Mouse (Mus musculus): ENCODE results near the gene Crispld2. TPM values are rescaled to one million over a fixed set of nuclear protein-coding genes. Genes with fewer than 3 reads are reported as not detected.

Gene Crispld2
- polyA plus RNA-seq, 2 experiments: 3.9 to 7.5 TPM

DNA sequence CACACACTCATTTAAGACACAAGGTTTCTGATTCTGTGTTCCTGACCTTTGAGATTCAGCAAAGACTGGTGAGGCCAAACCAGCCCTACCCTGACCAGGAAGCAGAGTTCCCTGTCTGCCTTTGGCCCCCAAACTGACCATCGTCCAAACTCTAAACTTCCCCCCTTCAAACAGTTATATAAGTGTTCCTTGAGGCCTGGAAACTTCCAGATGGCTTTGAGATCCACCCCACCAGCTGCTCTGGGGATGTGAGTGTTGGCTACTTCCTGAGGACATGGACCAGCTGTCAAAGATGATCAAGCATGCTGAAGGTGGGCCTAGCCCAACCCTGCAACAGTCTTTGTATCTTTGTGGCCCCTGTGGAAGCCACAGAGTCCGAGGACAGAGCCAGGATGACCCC is 64.8 kb downstream of the Crispld2 start:
- DNase-seq (ENCODE audit: low spot score): no peak
- H3K4me3 ChIP-seq (replicated peaks; ENCODE audit: low read length): no peak overlapping the region
- H3K9ac ChIP-seq (ENCODE audit: low read depth, low read length, severe bottlenecking): no peak overlapping the region
- no peak for TF ChIP-seq POLR2A (IDR thresholded peaks at IDR 0.05; ENCODE audit: borderline replicate concordance, extremely low read depth, insufficient read depth, insufficient read length)
- peaks cover 8% of the 10 kb centered on the region; the same call in 1 of the 2 replicates for H3K4me1 ChIP-seq (ENCODE audit: control insufficient read depth, insufficient read depth, low read length)
- no peak for ATAC-seq (ENCODE audit: low FRiP score, low read depth)
- H3K27ac ChIP-seq (replicated peaks; ENCODE audit: low read depth, low read length): no peak overlapping the region
- WGBS: 66% methylated on average over 2 of the region's 2 CpGs
- no peak overlapping the region for H3K4me2 ChIP-seq (replicated peaks; ENCODE audit: low read depth, low read length, severe bottlenecking)
- H3K9me3 ChIP-seq (ENCODE audit: control insufficient read depth, low read length): no peaks in the 10 kb centered on the region
- no peaks in the 10 kb centered on the region for H3K36me3 ChIP-seq (ENCODE audit: control insufficient read depth, insufficient read depth, low read length)
- H3K27me3 ChIP-seq (ENCODE audit: control insufficient read depth, insufficient read depth, low read length): no peaks in the 10 kb centered on the region

- H3K9me3 ChIP-seq (ENCODE audit: control insufficient read depth, low read length): no peaks in the 10 kb centered on the region
- WGBS: 86% methylated on average over 14 of the region's 14 CpGs
- H3K27ac ChIP-seq (replicated peaks; ENCODE audit: low read depth, low read length): no peak overlapping the region
- H3K9ac ChIP-seq (ENCODE audit: low read depth, low read length, severe bottlenecking): no peak overlapping the region
- ATAC-seq (ENCODE audit: low FRiP score, low read depth) (no peak), DNase-seq (ENCODE audit: low spot score) (no peak)
- no peaks in the 10 kb centered on the region for H3K36me3 ChIP-seq (ENCODE audit: control insufficient read depth, insufficient read depth, low read length)
- no peaks in the 10 kb centered on the region for H3K27me3 ChIP-seq (ENCODE audit: control insufficient read depth, insufficient read depth, low read length)
- no peak for TF ChIP-seq POLR2A (IDR thresholded peaks at IDR 0.05; ENCODE audit: borderline replicate concordance, extremely low read depth, insufficient read depth, insufficient read length)
- H3K4me3 ChIP-seq (replicated peaks; ENCODE audit: low read length): no peak overlapping the region
- H3K4me2 ChIP-seq (replicated peaks; ENCODE audit: low read depth, low read length, severe bottlenecking): no peak overlapping the region
- no peaks in the 10 kb centered on the region for H3K4me1 ChIP-seq (ENCODE audit: control insufficient read depth, insufficient read depth, low read length)
Observed at GRCm38 (mm10) chr8:120062742-120063141, 70.5 kb downstream of the Crispld2 start.

- no peak overlapping the region for H3K27ac ChIP-seq (replicated peaks; ENCODE audit: low read depth, low read length)
- DNase-seq (ENCODE audit: low spot score): no peak
Observed at GRCm38 (mm10) chr8:120063326-120063725, 71.1 kb downstream of the Crispld2 start.

GRCm38 (mm10) chr8:120065611-120066010 is 73.4 kb downstream of the Crispld2 start:
- Histone ChIP-seq H3K27ac (replicated peaks; ENCODE audit: low read depth, low read length) (no peak overlapping the region), H3K4me2 (replicated peaks; ENCODE audit: low read depth, low read length, severe bottlenecking) (no peak overlapping the region), H3K9ac (ENCODE audit: low read depth, low read length, severe bottlenecking) (no peak overlapping the region), H3K4me1 (ENCODE audit: control insufficient read depth, insufficient read depth, low read length) (peaks cover 8% of the 10 kb centered on the region), H3K9me3 (ENCODE audit: control insufficient read depth, low read length) (no peaks in the 10 kb centered on the region), H3K36me3 (ENCODE audit: control insufficient read depth, insufficient read depth, low read length) (no peaks in the 10 kb centered on the region), H3K27me3 (ENCODE audit: control insufficient read depth, insufficient read depth, low read length) (no peaks in the 10 kb centered on the region), H3K4me3 (replicated peaks; ENCODE audit: low read length) (no peak overlapping the region)
- no peak for DNase-seq (ENCODE audit: low spot score)
- ATAC-seq (ENCODE audit: low FRiP score, low read depth): no peak
- TF ChIP-seq POLR2A (IDR thresholded peaks at IDR 0.05; ENCODE audit: borderline replicate concordance, extremely low read depth, insufficient read depth, insufficient read length): no peak
- 96% methylated on average over 8 of the region's 8 CpGs for WGBS

More at GRCm38 (mm10) chr8:120063326-120063725, 71.1 kb downstream of the Crispld2 start:
- Histone ChIP-seq H3K4me1 (ENCODE audit: control insufficient read depth, insufficient read depth, low read length) (peaks cover 6% of the 10 kb centered on the region), H3K4me2 (replicated peaks; ENCODE audit: low read depth, low read length, severe bottlenecking) (no peak overlapping the region), H3K4me3 (replicated peaks; ENCODE audit: low read length) (no peak overlapping the region), H3K9ac (ENCODE audit: low read depth, low read length, severe bottlenecking) (no peak overlapping the region), H3K9me3 (ENCODE audit: control insufficient read depth, low read length) (no peaks in the 10 kb centered on the region), H3K36me3 (ENCODE audit: control insufficient read depth, insufficient read depth, low read length) (no peaks in the 10 kb centered on the region), H3K27me3 (ENCODE audit: control insufficient read depth, insufficient read depth, low read length) (no peaks in the 10 kb centered on the region)
- 53% methylated on average over 3 of the region's 3 CpGs for WGBS
- ATAC-seq (ENCODE audit: low FRiP score, low read depth): no peak
- TF ChIP-seq POLR2A (IDR thresholded peaks at IDR 0.05; ENCODE audit: borderline replicate concordance, extremely low read depth, insufficient read depth, insufficient read length): no peak

- no peak overlapping the region for H3K9ac ChIP-seq (ENCODE audit: low read depth, low read length, severe bottlenecking)
- H3K4me1 ChIP-seq (ENCODE audit: control insufficient read depth, insufficient read depth, low read length): peaks cover 8% of the 10 kb centered on the region
- no peak for DNase-seq (ENCODE audit: low spot score)
- H3K27me3 ChIP-seq (ENCODE audit: control insufficient read depth, insufficient read depth, low read length): no peaks in the 10 kb centered on the region
- no peak for ATAC-seq (ENCODE audit: low FRiP score, low read depth)
- no peak for TF ChIP-seq POLR2A (IDR thresholded peaks at IDR 0.05; ENCODE audit: borderline replicate concordance, extremely low read depth, insufficient read depth, insufficient read length)
- H3K9me3 ChIP-seq (ENCODE audit: control insufficient read depth, low read length): no peaks in the 10 kb centered on the region
- H3K4me2 ChIP-seq (replicated peaks; ENCODE audit: low read depth, low read length, severe bottlenecking): no peak overlapping the region
- 88% methylated on average over 4 of the region's 4 CpGs for WGBS
- no peak overlapping the region for H3K4me3 ChIP-seq (replicated peaks; ENCODE audit: low read length)
- H3K27ac ChIP-seq (replicated peaks; ENCODE audit: low read depth, low read length): no peak overlapping the region
- no peaks in the 10 kb centered on the region for H3K36me3 ChIP-seq (ENCODE audit: control insufficient read depth, insufficient read depth, low read length)
Observed at GRCm38 (mm10) chr8:120066226-120066625, 74.0 kb downstream of the Crispld2 start.
